Mouse (Mus musculus) MEL (cell line): ENCODE results near the gene 0610010K14Rik. TPM values are rescaled to one million over a fixed set of nuclear protein-coding genes. Genes with fewer than 3 reads are reported as not detected.

ENCODE experiments used
- DNase-seq: peaks from one replicate; pipeline ENCODE4 v3.0.0; 2011; ENCODE audit warnings: low read depth, low spot score
- H3K27ac ChIP-seq: 2 replicates; pipeline ENCODE4 v1.5.1; 2012; ENCODE audit warnings: low read depth, mild to moderate bottlenecking, control low read depth, low read length, moderate library complexity; ENCODE audit not compliant: control insufficient read depth
- H3K27me3 ChIP-seq, 2 experiments: fragments of 150-350 bp in 1 of 2; sonication (generic) in 1 of 2; 2 replicates each; pipeline ENCODE4 v1.6.1; 2012; ENCODE audit warnings: low read length in 2 of 2, mild to moderate bottlenecking in 2 of 2, improper control_type of control experiment in 1 of 2, moderate library complexity in 1 of 2; ENCODE audit not compliant: insufficient read depth in 2 of 2, control insufficient read depth in 1 of 2
- H3K36me3 ChIP-seq, 2 experiments: 2 replicates each; pipeline ENCODE4 v1.6.1; 2012 to 2014; ENCODE audit warnings: low read length in 2 of 2, improper control_type of control experiment in 1 of 2, inconsistent platforms in 1 of 2, mild to moderate bottlenecking in 1 of 2; ENCODE audit not compliant: insufficient read depth in 2 of 2, control insufficient read depth in 1 of 2
- H3K4me1 ChIP-seq, 2 experiments: fragments of 150-350 bp in 1 of 2; sonication (generic) in 1 of 2; 2 replicates each; pipeline ENCODE4 v1.6.1; 2012; ENCODE audit warnings: low read length in 2 of 2, improper control_type of control experiment in 1 of 2, mild to moderate bottlenecking in 1 of 2; ENCODE audit not compliant: insufficient read depth in 2 of 2, control insufficient read depth in 1 of 2
- H3K4me3 ChIP-seq, 2 experiments: fragments of 150-350 bp in 1 of 2; sonication (generic) in 1 of 2; 2 replicates each; pipeline ENCODE4 v1.5.1; 2012; ENCODE audit warnings: low read depth in 2 of 2, low read length in 2 of 2, mild to moderate bottlenecking in 2 of 2, moderate library complexity in 2 of 2, control low read depth in 1 of 2, improper control_type of control experiment in 1 of 2; ENCODE audit not compliant: control insufficient read depth in 1 of 2, insufficient read depth in 1 of 2
- H3K79me2 ChIP-seq: 2 replicates; pipeline ENCODE4 v1.6.1; 2012; ENCODE audit warnings: mild to moderate bottlenecking, low read length, moderate library complexity; ENCODE audit not compliant: control insufficient read depth, poor library complexity, insufficient read depth
- H3K9ac ChIP-seq: 2 replicates; pipeline ENCODE4 v1.6.1; 2012; ENCODE audit warnings: low read depth, mild to moderate bottlenecking, control low read depth, low read length, moderate library complexity; ENCODE audit not compliant: control insufficient read depth, poor library complexity, severe bottlenecking
- H3K9me3 ChIP-seq: fragments of 150-350 bp; sonication (generic); replicated peaks from 2 replicates; pipeline ENCODE4 v1.6.1; 2012; ENCODE audit warnings: mild to moderate bottlenecking, low read length, improper control_type of control experiment, moderate library complexity; ENCODE audit not compliant: insufficient read depth
- CHD2 ChIP-seq: IDR thresholded peaks from 2 replicates; pipeline ENCODE4 v1.6.1; 2011; ENCODE audit warnings: low read length, improper control_type of control experiment
- E2F4 ChIP-seq: IDR thresholded peaks from 2 replicates; pipeline ENCODE4 v1.6.1; 2011; ENCODE audit warnings: low read depth, low read length, improper control_type of control experiment, borderline replicate concordance
- ELF1 ChIP-seq: IDR thresholded peaks from 2 replicates; pipeline ENCODE4 v1.6.1; 2014; ENCODE audit warnings: low read depth, mild to moderate bottlenecking, inconsistent platforms, low read length, improper control_type of control experiment, moderate library complexity
- EP300 ChIP-seq, 2 experiments: IDR thresholded peaks; 2 replicates each; pipeline ENCODE4 v1.6.1; 2011; ENCODE audit warnings: improper control_type of control experiment in 2 of 2, low read length in 2 of 2, low read depth in 1 of 2, mild to moderate bottlenecking in 1 of 2
- ETS1 ChIP-seq: IDR thresholded peaks from 2 replicates; pipeline ENCODE4 v1.6.1; 2012; ENCODE audit warnings: low read depth, mild to moderate bottlenecking, inconsistent platforms, low read length, improper control_type of control experiment, moderate library complexity
- GABPA ChIP-seq: IDR thresholded peaks from 2 replicates; pipeline ENCODE4 v1.6.1; 2012; ENCODE audit warnings: low read depth, mild to moderate bottlenecking, inconsistent platforms, low read length, improper control_type of control experiment, moderate library complexity
- GATA1 ChIP-seq: IDR thresholded peaks from 2 replicates; pipeline ENCODE4 v1.6.1; 2011; ENCODE audit warnings: low read depth, low read length, improper control_type of control experiment
- HCFC1 ChIP-seq: IDR thresholded peaks from 2 replicates; pipeline ENCODE4 v1.6.1; 2012; ENCODE audit warnings: low read depth, mild to moderate bottlenecking, inconsistent platforms, low read length, improper control_type of control experiment, moderate library complexity
- JUND ChIP-seq: IDR thresholded peaks from 2 replicates; pipeline ENCODE4 v1.6.1; 2011; ENCODE audit warnings: low read depth, mild to moderate bottlenecking, improper control_type of control experiment, low read length
- KAT2A ChIP-seq: conservative IDR thresholded peaks from 2 replicates; pipeline ENCODE4 v1.6.1; 2012; ENCODE audit warnings: low read depth, low read length, improper control_type of control experiment, inconsistent platforms
- MAX ChIP-seq: IDR thresholded peaks from 2 replicates; pipeline ENCODE4 v1.6.1; 2011; ENCODE audit warnings: low read length, improper control_type of control experiment
- MXI1 ChIP-seq: IDR thresholded peaks from 2 replicates; pipeline ENCODE4 v1.6.1; 2011; ENCODE audit warnings: mild to moderate bottlenecking, low read depth, low read length, improper control_type of control experiment
- MYC ChIP-seq: IDR thresholded peaks from 2 replicates; pipeline ENCODE4 v1.6.1; 2011; ENCODE audit warnings: low read depth, mild to moderate bottlenecking, low read length, improper control_type of control experiment, moderate library complexity
- NRF1 ChIP-seq: IDR thresholded peaks from 2 replicates; pipeline ENCODE4 v1.6.1; 2014; ENCODE audit warnings: low read depth, mild to moderate bottlenecking, inconsistent platforms, low read length, improper control_type of control experiment, moderate library complexity; ENCODE audit not compliant: poor library complexity, insufficient read depth, severe bottlenecking
- POLR2AphosphoS2 ChIP-seq: IDR thresholded peaks from 2 replicates; pipeline ENCODE4 v1.6.1; 2011; ENCODE audit warnings: low read length, improper control_type of control experiment
- POLR2AphosphoS5 ChIP-seq: IDR thresholded peaks from 2 replicates; pipeline ENCODE4 v1.6.1; 2012; ENCODE audit warnings: low read depth, borderline replicate concordance, mild to moderate bottlenecking, inconsistent platforms, low read length, moderate library complexity, mixed read lengths
- RCOR1 ChIP-seq: IDR thresholded peaks from 2 replicates; pipeline ENCODE4 v1.6.1; 2012; ENCODE audit warnings: low read depth, mild to moderate bottlenecking, inconsistent platforms, low read length, improper control_type of control experiment
- SIN3A ChIP-seq: IDR thresholded peaks from 2 replicates; pipeline ENCODE4 v1.6.1; 2012; ENCODE audit warnings: low read length, improper control_type of control experiment, inconsistent platforms
- TBP ChIP-seq: IDR thresholded peaks from 2 replicates; pipeline ENCODE4 v1.8.0; 2011; ENCODE audit warnings: low read depth, low read length, improper control_type of control experiment
- TCF12 ChIP-seq: IDR thresholded peaks from 2 replicates; pipeline ENCODE4 v1.6.1; 2014; ENCODE audit warnings: low read depth, mild to moderate bottlenecking, inconsistent platforms, low read length, improper control_type of control experiment, moderate library complexity
- UBTF ChIP-seq: IDR thresholded peaks from 2 replicates; pipeline ENCODE4 v1.6.1; 2012; ENCODE audit warnings: low read depth, mild to moderate bottlenecking, inconsistent platforms, low read length, improper control_type of control experiment, moderate library complexity, borderline replicate concordance; ENCODE audit not compliant: insufficient read depth
- USF2 ChIP-seq, 2 experiments: IDR thresholded peaks; 2 replicates each; pipeline ENCODE4 v1.6.1; 2011 to 2012; ENCODE audit warnings: improper control_type of control experiment in 2 of 2, low read length in 2 of 2, borderline replicate concordance in 1 of 2, inconsistent platforms in 1 of 2, low read depth in 1 of 2, mild to moderate bottlenecking in 1 of 2; ENCODE audit not compliant: insufficient read depth in 1 of 2
- ZC3H11A ChIP-seq: IDR thresholded peaks from 2 replicates; pipeline ENCODE4 v1.6.1; 2012; ENCODE audit warnings: low read depth, mild to moderate bottlenecking, inconsistent platforms, low read length, improper control_type of control experiment
- polyA plus RNA-seq, 2 experiments: library from polyadenylated mRNA; stranded (reverse) in 1 of 2; unstranded in 1 of 2; fragments of >175 nt in 1 of 2; fragments of >200 nt in 1 of 2; gene quantifications; 2 replicates each; pipeline versions ENCODE4 v1.2.1 to v1.2.4; 2012; ENCODE audit warnings: low replicate concordance in 2 of 2, low read depth in 1 of 2; ENCODE audit not compliant: insufficient read length in 2 of 2, insufficient read depth in 1 of 2, missing spikeins in 1 of 2
- total RNA-seq: library from RNA; depleted of rRNA; stranded (reverse); fragments of 300-350 nt; gene quantifications from 2 replicates; pipeline ENCODE4 v1.2.3, GENCODE M21; 2012

The 0610010K14Rik gene
- total and polyA plus RNA-seq, 3 experiments: 60.4 to 189 TPM; not detected in 1

DNA sequence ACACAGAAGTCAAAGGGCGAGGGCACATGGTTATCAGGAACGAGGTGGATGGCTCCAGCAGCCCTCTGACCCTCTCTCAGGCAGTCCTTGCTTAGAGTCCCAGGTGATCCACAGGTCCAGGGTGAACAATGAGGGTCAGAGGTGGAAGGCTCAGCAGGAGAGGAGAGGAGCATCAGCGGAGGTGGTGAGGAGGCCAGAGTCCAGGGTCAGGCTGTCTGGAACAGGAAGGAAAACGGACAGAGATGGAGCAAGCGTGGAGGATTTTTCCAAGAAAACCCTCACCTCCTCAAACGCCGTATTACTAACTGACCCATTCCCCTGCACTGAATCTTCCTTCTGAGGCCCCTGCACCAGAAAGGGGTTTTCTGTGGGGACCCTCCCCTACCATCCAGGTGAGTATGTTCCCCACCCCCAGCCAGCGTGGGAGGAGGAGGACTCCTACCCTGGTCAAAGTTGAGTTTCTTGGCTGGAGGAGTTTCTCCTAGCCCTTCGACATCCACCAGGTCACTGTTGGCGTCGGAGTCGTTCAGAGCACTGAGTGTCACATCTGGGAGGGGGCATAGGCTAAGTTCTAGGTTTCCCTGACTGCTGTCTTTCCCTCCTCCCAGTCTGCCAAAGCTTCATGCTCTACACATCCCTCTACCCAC, 2.3 kb downstream of the 0610010K14Rik start:
- DNase-seq: no peak
- H3K9ac ChIP-seq: no peak overlapping the region
- no peak overlapping the region for H3K27ac ChIP-seq
- peaks cover 0 to 7% of the 10 kb centered on the region in 2 experiments; a peak in 3 of 4 replicates for H3K4me1 ChIP-seq
- H3K9me3 ChIP-seq: no peaks in the 10 kb centered on the region
- no peaks in the 10 kb centered on the region for H3K27me3 ChIP-seq
- H3K4me3 ChIP-seq: no peak overlapping the region
- peaks cover 17% of the 10 kb centered on the region for H3K79me2 ChIP-seq
- peaks cover 0 to 6% of the 10 kb centered on the region in 2 experiments; a peak in 1 of 4 replicates for H3K36me3 ChIP-seq
- TF ChIP-seq EP300 (IDR thresholded peaks at IDR 0.05; ENCODE audit: low read depth in 1 of 2, low read length in 2 of 2) (no peak), KAT2A (no peak), CHD2 (no peak), MXI1 (no peak), ETS1 (no peak), POLR2AphosphoS2 (no peak), MAX (no peak)
- TF ChIP-seq, all 39 proteins: peak for 0

DNA sequence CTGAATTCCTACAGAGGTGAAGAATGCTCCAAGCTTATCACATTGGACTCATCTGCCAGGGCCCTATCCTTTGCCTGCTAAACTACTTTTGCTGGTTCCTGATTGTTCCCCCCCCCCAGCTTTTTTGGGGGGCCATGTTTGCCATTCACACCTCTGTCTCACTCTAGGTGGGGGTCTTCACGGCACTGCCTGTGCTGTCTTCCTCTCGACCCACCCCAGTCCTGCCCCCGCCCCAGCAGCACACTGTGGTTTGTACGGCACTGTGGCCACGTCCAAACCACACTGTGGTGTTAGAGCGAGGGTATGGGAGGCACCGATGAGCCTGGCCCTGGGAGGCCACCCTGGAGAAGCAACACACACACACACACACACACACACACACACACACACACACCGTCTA, 3.2 kb downstream of the 0610010K14Rik start:
- DNase-seq: no peak
- H3K9ac ChIP-seq: no peak overlapping the region
- peaks cover 14% of the 10 kb centered on the region for H3K79me2 ChIP-seq
- H3K27me3 ChIP-seq: no peaks in the 10 kb centered on the region
- H3K27ac ChIP-seq: no peak overlapping the region
- TF ChIP-seq GATA1: no peak
- no peak for TF ChIP-seq USF2 (IDR thresholded peaks at IDR 0.05; ENCODE audit: borderline replicate concordance in 1 of 2, insufficient read depth in 1 of 2, low read depth in 1 of 2, low read length in 2 of 2)
- no peak for TF ChIP-seq ZC3H11A
- TF ChIP-seq SIN3A: no peak
- TF ChIP-seq TCF12: no peak
- TF ChIP-seq ELF1: no peak
- TF ChIP-seq JUND: no peak
- TF ChIP-seq GABPA: no peak
- no peak for TF ChIP-seq POLR2AphosphoS5
- TF ChIP-seq POLR2AphosphoS2: no peak
- no peak for TF ChIP-seq E2F4
- no peak for TF ChIP-seq NRF1
- TF ChIP-seq KAT2A: no peak
- no peak for TF ChIP-seq MYC
- no peak for TF ChIP-seq CHD2
- no peak for TF ChIP-seq RCOR1
- no peak for TF ChIP-seq ETS1
- no peak for TF ChIP-seq TBP
- no peak for TF ChIP-seq HCFC1
- TF ChIP-seq UBTF: no peak
- TF ChIP-seq, all 39 proteins: peak for 0
- Histone ChIP-seq H3K9me3 (no peaks in the 10 kb centered on the region), H3K4me3 (no peak overlapping the region), H3K4me1 (peaks cover 0 to 11% of the 10 kb centered on the region in 2 experiments; a peak in 3 of 4 replicates), H3K36me3 (peaks cover 0 to 6% of the 10 kb centered on the region in 2 experiments; a peak in 2 of 4 replicates)
